Mouse (Mus musculus) lung, embryonic 16.5 days (tissue): Measurements from ENCODE around the gene Isyna1. TPM values are rescaled to one million over a fixed set of nuclear protein-coding genes. Genes with fewer than 3 reads are reported as not detected.
A peak's percentile ranks its signal among the peaks of the same experiment; 100 is the strongest.

Source experiments
- ATAC-seq: fragments of 200-750 bp; cut with Nextera tagmentation; 2 replicates; pipeline ENCODE4 v1.8.0; 2017; ENCODE audit warnings: low read depth, mild to moderate bottlenecking, moderate library complexity
- H3K27ac ChIP-seq: fragments of 300-500 bp; sonication (generic); 2 replicates; pipeline ENCODE4 v1.5.1; 2014; ENCODE audit warnings: mild to moderate bottlenecking, control low read depth, low read length
- H3K27me3 ChIP-seq: fragments of 300-500 bp; sonication (generic); 2 replicates; pipeline ENCODE4 v1.6.1; 2014; ENCODE audit warnings: low read depth, low read length, mixed read lengths; ENCODE audit not compliant: control insufficient read depth, insufficient read depth
- H3K36me3 ChIP-seq: fragments of 300-500 bp; sonication (generic); 2 replicates; pipeline ENCODE4 v1.6.1; 2014; ENCODE audit warnings: low read length; ENCODE audit not compliant: control insufficient read depth, insufficient read depth
- H3K4me1 ChIP-seq: fragments of 300-500 bp; sonication (generic); replicated peaks from 2 replicates; pipeline ENCODE4 v1.6.1; 2014; ENCODE audit warnings: low read length, mixed read lengths; ENCODE audit not compliant: control insufficient read depth, insufficient read depth
- H3K4me2 ChIP-seq: fragments of 300-500 bp; sonication (generic); 2 replicates; pipeline ENCODE4 v1.6.1; 2014; ENCODE audit warnings: low read depth, low read length, control low read depth
- H3K4me3 ChIP-seq: fragments of 300-500 bp; sonication (generic); 2 replicates; pipeline ENCODE4 v1.5.1; 2014; ENCODE audit warnings: mild to moderate bottlenecking, low read length, control low read depth
- H3K9ac ChIP-seq: fragments of 300-500 bp; sonication (generic); 2 replicates; pipeline ENCODE4 v1.6.1; 2014; ENCODE audit warnings: low read length, control low read depth
- H3K9me3 ChIP-seq: fragments of 300-500 bp; sonication (generic); 2 replicates; pipeline ENCODE4 v1.6.1; 2016; ENCODE audit warnings: low read length; ENCODE audit not compliant: control insufficient read depth
- WGBS: fragments of 180-500 bp; shearing (Covaris S2); extraction: QIAGEN DNeasy Blood & Tissue Kit; methylation state at CpG from one replicate; pipeline ENCODE4 v1.1.7; 2014; 5-methylcytosine and 5-hydroxymethylcytosine counted together
- polyA plus RNA-seq: library from polyadenylated mRNA; unstranded; fragments of >200 nt; fragmentation: Nextera tagmentation; extraction: Ambion mirVana; gene quantifications from 2 replicates; pipeline ENCODE4 v1.2.1, GENCODE M21; 2015

Gene Isyna1
- 118 and 121 TPM in 2 replicates for polyA plus RNA-seq

DNA sequence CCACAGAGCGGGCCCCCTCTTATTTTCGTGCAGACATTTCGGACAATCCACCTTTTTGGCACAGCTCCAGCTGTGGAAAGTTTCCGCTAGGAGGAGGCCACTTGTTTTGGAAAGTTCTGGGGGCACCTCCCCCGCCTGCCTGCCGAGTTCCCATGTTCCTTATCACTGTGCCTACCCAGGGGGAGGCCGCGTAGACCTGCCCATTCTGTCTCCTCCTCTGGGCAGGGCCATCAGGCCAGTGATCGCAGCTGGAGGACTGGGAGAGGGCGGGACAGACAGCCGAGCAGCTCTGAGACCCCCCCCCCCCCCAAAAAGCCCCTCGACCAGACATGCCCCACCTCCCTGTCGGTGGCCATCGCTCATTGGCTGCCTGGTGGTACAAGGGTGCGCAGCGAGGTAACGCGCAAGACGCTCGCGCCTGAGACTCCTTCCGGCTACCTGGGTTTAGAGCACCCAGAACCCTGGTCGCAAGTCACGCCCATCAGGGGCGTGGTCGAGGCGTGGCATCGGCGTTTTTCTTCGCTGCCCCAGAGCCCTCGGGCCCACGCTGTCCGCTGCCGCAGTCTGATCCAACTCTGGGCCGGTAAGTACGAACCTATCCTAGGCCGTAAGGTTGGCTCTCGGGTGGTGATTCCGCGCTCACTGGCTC is at the start of gene Isyna1:
Isyna1 (plus strand) TSS at position 413 of the 649 bp plus-strand sequence.
- Histone ChIP-seq H3K9ac (peak within 1 kb of the TSS; percentile 66), H3K4me3 (peak within 1 kb of the TSS; percentile 67), H3K4me2 (peak within 1 kb of the TSS; percentile 99), H3K36me3 (peaks cover 20% of the 10 kb centered on the region), H3K27me3 (no peaks in the 10 kb centered on the region), H3K27ac (peak within 1 kb of the TSS; percentile 75), H3K4me1 (peaks cover 35% of the 10 kb centered on the region), H3K9me3 (no peaks in the 10 kb centered on the region)
- under 1% methylated on average over 38 of the region's 40 CpGs for WGBS
- ATAC-seq = peak; percentile 90

DNA sequence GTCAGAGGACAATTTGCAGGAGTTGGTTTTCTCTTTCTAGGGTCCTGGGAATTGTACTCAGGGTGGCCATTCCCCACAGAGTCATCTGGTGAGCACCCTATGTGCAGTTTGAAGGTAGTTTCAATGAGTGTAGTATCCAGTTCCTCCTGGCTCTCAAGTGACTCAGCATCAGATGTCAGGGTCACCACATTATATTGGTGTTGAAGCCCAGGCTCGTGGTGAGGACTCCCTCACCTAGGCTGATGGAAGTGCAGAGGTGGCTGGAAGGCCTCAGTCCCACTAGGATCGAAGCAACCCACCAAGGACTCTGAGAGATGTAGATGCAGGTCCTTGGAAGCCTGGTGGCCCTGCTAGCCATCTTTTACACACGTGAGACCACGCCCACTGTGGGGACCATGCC is 47.8 kb upstream of the Isyna1 start:
- Histone ChIP-seq H3K9me3 (no peaks in the 10 kb centered on the region), H3K27me3 (no peaks in the 10 kb centered on the region), H3K4me2 (no peak overlapping the region), H3K4me1 (peaks cover 7% of the 10 kb centered on the region), H3K4me3 (no peak overlapping the region), H3K36me3 (no peaks in the 10 kb centered on the region), H3K9ac (no peak overlapping the region), H3K27ac (no peak overlapping the region)
- WGBS = 76% methylated on average over 4 of the region's 4 CpGs
- ATAC-seq = no peak

DNA sequence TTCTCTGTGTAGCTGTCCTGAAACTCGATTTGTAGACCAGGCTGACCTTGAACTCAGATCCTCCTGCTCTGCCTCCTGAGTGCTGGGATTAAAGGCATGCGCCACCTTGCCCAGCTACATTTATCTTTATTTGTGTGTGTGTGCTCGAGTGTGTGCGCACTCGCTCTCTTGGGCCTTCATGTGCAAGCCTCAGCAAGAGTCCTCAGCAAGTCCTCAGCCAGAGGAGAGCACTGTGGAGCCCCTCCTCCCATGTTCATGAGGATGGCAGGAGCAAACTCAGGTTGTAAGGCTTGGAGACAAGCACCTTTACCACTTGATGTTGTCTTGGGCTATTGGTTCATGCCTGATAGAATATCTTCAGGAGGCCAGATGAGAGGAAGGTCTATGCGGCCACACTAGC is 46.4 kb upstream of the Isyna1 start:
- peaks cover 20% of the 10 kb centered on the region for H3K4me1 ChIP-seq
- no peak overlapping the region for H3K4me2 ChIP-seq
- WGBS = 70% methylated on average over 6 of the region's 6 CpGs

DNA sequence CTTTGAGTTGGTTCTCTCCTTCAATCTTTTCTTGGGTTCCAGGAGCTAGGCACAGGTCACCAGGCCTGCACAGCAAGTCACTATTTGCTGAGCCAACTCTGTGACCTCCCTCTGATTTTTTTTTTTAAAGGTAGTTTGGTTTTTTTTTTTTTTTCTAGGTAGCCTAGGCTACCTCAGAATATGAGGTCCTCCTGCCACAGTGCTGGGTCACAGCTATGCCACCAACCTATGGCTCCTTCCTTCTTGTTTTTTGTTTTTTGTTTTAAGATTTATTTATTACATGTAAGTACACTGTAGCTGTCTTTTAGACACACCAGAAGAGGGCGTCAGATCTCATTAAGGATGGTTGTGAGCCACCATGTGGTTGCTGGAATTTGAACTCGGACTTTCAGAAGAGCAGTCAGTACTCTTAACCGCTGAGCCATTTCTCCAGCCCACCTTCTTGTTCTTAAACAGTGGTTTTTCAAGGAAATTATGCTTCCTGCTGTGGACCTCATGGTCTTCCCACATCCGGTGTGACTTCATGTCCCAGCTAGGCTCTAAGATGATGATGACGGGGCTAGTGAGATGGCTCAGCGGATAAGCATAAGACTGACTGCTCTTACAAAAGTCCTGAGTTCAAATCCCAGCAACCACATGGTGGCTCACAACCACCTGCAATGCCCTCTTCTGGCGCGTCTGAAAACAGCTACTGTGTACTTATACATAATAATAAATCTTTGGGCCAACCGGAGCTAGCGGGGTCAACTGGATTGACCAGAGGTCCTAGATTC is 44.6 kb upstream of the Isyna1 start:
- Histone ChIP-seq H3K9me3 (no peaks in the 10 kb centered on the region), H3K4me1 (peaks cover 35% of the 10 kb centered on the region), H3K9ac (no peak overlapping the region), H3K27ac (no peak overlapping the region), H3K27me3 (no peaks in the 10 kb centered on the region), H3K4me2 (no peak overlapping the region), H3K36me3 (no peaks in the 10 kb centered on the region), H3K4me3 (no peak overlapping the region)
- 86% methylated on average over 10 of the region's 10 CpGs for WGBS
- no peak for ATAC-seq

More for the DNA sequence above, 46.4 kb upstream of the Isyna1 start:
- H3K27me3 ChIP-seq = no peaks in the 10 kb centered on the region
- H3K4me3 ChIP-seq = no peak overlapping the region
- H3K9me3 ChIP-seq = no peaks in the 10 kb centered on the region
- ATAC-seq = no peak
- no peaks in the 10 kb centered on the region for H3K36me3 ChIP-seq
- H3K27ac ChIP-seq = no peak overlapping the region; the same call in 1 of the 2 replicates
- no peak overlapping the region for H3K9ac ChIP-seq

DNA sequence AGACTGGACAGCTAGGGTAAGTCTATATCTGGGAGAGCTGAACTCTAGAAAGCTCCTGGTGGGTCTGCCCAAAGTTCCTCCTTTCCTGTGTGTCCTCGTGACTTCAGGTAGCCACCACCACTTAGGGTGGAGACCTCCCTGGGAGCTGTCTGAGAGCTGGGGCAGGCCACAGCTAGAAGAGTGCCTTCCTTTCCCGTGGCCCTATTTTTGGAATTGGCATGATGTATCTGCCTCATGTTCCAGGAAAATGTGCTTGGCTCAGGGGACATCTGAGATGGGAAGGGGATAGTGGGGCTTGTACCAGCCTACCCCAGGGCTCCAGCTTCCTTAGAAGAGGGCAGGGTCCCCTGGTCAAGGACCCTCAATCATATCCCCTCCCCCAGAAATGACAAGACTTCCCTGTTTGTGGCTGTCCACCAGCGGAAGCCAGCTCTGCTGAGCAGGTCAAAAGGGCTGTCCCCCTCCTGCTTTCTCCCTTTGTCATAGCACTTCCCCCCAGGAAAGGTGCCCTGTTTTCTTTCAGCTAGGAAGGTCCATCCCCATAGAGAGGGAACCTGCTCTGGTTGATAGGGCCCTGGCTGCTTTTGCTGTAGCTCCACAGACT is 42.5 kb upstream of the Isyna1 start:
- 45% methylated on average over 3 of the region's 3 CpGs for WGBS
- H3K4me1 ChIP-seq = peaks cover 35% of the 10 kb centered on the region
- no peak for ATAC-seq
- H3K9ac ChIP-seq = 0 out of 2 replicates have a peak overlapping the region, but pooled peaks have one; percentile 26
- no peaks in the 10 kb centered on the region for H3K9me3 ChIP-seq
- no peak overlapping the region for H3K4me3 ChIP-seq
- H3K27me3 ChIP-seq = no peaks in the 10 kb centered on the region
- no peaks in the 10 kb centered on the region for H3K36me3 ChIP-seq
- H3K27ac ChIP-seq = no peak overlapping the region
- no peak overlapping the region for H3K4me2 ChIP-seq

DNA sequence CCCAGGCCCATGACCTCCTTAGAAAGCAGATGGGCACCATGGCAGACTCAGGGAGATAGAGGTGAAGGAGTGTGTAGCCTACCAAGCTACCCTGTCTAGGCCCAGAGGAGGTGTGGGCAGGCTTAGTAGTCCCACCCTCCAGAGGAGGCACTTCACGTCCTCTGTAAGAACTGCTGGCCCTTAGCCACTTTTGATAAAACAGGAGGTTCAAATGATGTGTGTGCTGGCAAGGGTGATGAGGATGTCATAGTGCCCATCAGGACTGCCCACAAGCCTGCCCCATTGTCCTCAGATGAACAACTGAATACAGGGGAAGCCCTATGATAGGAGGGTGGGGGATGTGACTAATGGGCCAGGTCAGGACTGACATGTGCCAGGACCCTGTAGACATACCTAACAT is 41.3 kb upstream of the Isyna1 start:
- 0 out of 2 replicates have a peak, but pooled peaks have one; percentile 34 for ATAC-seq
- Histone ChIP-seq H3K4me2 (no peak overlapping the region), H3K27me3 (no peaks in the 10 kb centered on the region), H3K4me1 (peaks cover 35% of the 10 kb centered on the region), H3K4me3 (no peak overlapping the region), H3K9me3 (no peaks in the 10 kb centered on the region), H3K36me3 (no peaks in the 10 kb centered on the region), H3K9ac (no peak overlapping the region; the same call in 1 of the 2 replicates), H3K27ac (no peak overlapping the region)
- 9% methylated on average over 1 of the region's 1 CpGs for WGBS

DNA sequence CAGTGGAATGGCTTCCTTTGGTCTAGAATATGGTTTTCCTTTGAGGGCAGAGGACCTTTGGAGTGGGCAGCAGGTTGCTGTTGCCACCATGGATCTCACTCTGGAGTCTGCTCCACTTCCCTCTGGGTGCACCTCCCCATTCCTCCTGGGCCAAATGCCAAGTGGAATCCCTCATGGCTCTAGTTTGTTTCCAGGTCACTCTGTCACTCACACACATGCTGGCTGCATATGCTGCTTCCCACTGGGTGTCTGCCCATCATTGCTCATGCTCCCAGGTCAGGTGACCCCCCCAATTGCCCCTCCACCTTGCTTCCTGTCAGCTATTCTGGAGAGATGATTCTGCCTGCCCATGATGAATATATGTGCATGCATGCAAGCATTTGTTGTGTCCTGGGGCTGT is 40.4 kb upstream of the Isyna1 start:
- H3K4me1 ChIP-seq = peaks cover 36% of the 10 kb centered on the region
- no peak overlapping the region for H3K4me3 ChIP-seq
- no peak overlapping the region for H3K9ac ChIP-seq
- peak; percentile 57; the same call in 1 of the 2 replicates for ATAC-seq
- no peak overlapping the region for H3K4me2 ChIP-seq
- H3K27me3 ChIP-seq = no peaks in the 10 kb centered on the region
- no peaks in the 10 kb centered on the region for H3K36me3 ChIP-seq
- peak overlapping the region; percentile 24; the same call in 1 of the 2 replicates for H3K27ac ChIP-seq
- H3K9me3 ChIP-seq = no peaks in the 10 kb centered on the region

DNA sequence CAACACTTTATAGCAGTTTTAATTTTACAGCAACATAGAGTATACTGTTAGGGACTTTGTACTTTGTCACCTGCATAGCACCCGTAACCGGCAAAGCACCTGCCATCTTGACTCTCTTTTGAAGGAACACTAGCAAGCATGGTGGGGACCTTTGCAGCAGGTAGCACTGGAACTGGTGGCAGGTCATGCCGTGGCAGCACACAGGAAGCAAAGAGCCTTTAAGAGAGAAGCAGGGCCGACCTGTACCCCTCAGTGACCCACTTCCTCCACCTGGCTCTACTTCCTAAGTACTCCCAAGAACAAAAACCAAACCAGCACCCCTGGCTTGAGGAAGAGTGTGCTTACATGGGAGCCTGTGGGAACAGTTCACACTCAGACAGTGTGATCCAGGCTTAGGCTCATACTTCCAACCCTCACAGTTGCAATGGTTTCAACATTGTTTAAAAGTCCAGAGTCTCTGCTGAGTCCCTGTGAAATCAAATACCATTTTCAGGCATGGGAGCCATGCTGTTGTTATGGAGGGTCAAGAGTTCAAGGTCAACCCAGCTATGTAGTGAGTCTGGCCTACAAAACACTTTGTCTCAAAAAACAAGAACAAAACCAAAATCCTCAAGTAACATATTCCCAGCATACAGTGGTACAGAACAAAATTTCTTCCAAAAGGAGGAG is 39.0 kb upstream of the Isyna1 start:
- Histone ChIP-seq H3K9me3 (no peaks in the 10 kb centered on the region), H3K4me1 (peaks cover 46% of the 10 kb centered on the region), H3K27ac (no peak overlapping the region), H3K4me2 (no peak overlapping the region), H3K4me3 (no peak overlapping the region), H3K9ac (no peak overlapping the region), H3K27me3 (no peaks in the 10 kb centered on the region), H3K36me3 (no peaks in the 10 kb centered on the region)
- ATAC-seq = no peak
- 86% methylated on average over 4 of the region's 4 CpGs for WGBS

DNA sequence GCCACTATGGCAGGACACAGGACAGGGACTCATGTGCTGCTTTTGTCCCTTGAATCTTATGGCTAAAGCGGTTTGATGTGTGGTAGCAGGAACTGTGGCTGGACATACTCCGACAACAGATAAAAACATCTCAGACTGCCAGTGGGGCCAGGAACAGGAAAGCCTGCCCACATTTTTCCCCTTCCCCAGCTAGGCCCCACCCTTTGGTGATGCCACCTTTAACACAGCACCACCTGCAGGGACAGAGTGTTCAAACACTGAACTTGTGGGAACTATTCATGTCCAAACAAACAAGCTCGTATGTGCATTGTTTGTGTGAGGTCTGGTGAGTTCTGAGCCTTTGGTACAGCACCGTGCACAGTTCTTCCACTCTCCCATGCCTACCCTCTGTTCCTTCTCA is 35.8 kb upstream of the Isyna1 start:
- Histone ChIP-seq H3K27me3 (no peaks in the 10 kb centered on the region), H3K4me2 (no peak overlapping the region), H3K4me3 (no peak overlapping the region), H3K27ac (peak overlapping the region; percentile 10; the same call in 1 of the 2 replicates), H3K4me1 (peaks cover 49% of the 10 kb centered on the region), H3K9me3 (no peaks in the 10 kb centered on the region), H3K36me3 (no peaks in the 10 kb centered on the region), H3K9ac (no peak overlapping the region)
- 48% methylated on average over 4 of the region's 4 CpGs for WGBS
- ATAC-seq = no peak
